Mouse (Mus musculus) G1E (cell line): ENCODE measurements around the gene Gm9821. TPM values are rescaled to one million over a fixed set of nuclear protein-coding genes. Genes with fewer than 3 reads are reported as not detected.
A peak's percentile ranks its signal among the peaks of the same experiment; 100 is the strongest.

Experiments
- ATAC-seq: 2 replicates; pipeline ENCODE4 v1.8.0; 2016; ENCODE audit warnings: mild to moderate bottlenecking; ENCODE audit not compliant: insufficient number of reproducible peaks, poor library complexity, low FRiP score, severe bottlenecking; ENCODE audit errors: extremely low read depth
- DNase-seq: peaks from one replicate; pipeline ENCODE4 v3.0.0; 2012; ENCODE audit warnings: low spot score
- H3K27me3 ChIP-seq: 2 replicates; pipeline ENCODE4 v1.6.1; 2012; ENCODE audit warnings: mild to moderate bottlenecking, low read length, inconsistent platforms; ENCODE audit not compliant: insufficient read depth
- H3K36me3 ChIP-seq: replicated peaks from 2 replicates; pipeline ENCODE3; 2012; ENCODE audit warnings: mild to moderate bottlenecking, inconsistent platforms
- H3K4me1 ChIP-seq: 2 replicates; pipeline ENCODE4 v1.6.1; 2012; ENCODE audit warnings: low read depth, low read length, inconsistent platforms, mixed read lengths; ENCODE audit not compliant: insufficient read depth
- H3K4me3 ChIP-seq: 2 replicates; pipeline ENCODE4 v1.5.1; 2012; ENCODE audit warnings: low read depth, mild to moderate bottlenecking, inconsistent platforms, low read length, moderate library complexity, mixed read lengths
- H3K9me3 ChIP-seq: replicated peaks from 2 replicates; pipeline ENCODE4 v1.6.1; 2012; ENCODE audit warnings: inconsistent platforms
- CTCF ChIP-seq: IDR thresholded peaks from 2 replicates; pipeline ENCODE4 v1.5.1; 2012; ENCODE audit warnings: low read depth, low read length, inconsistent platforms, mixed read lengths
- GATA1 ChIP-seq: IDR thresholded peaks from 2 replicates; pipeline ENCODE4 v1.6.1; 2012; ENCODE audit warnings: borderline replicate concordance, low read length, inconsistent platforms, mixed read lengths
- GATA2 ChIP-seq: IDR thresholded peaks from 2 replicates; pipeline ENCODE4 v1.6.1; 2012; ENCODE audit warnings: low read depth, low read length, inconsistent platforms, borderline replicate concordance
- POLR2AphosphoS5 ChIP-seq: IDR thresholded peaks from 2 replicates; pipeline ENCODE4 v1.6.1; 2012; ENCODE audit warnings: low read depth, low read length, inconsistent platforms; ENCODE audit not compliant: insufficient replicate concordance
- TAL1 ChIP-seq: conservative IDR thresholded peaks from 2 replicates; pipeline ENCODE4 v1.6.1; 2012; ENCODE audit warnings: low read depth, low read length, inconsistent platforms, mixed read lengths
- polyA plus RNA-seq: library from polyadenylated mRNA; stranded (reverse); fragments of >175 nt; gene quantifications from 2 replicates; pipeline ENCODE4 v1.2.3, GENCODE M21; 2012
- total RNA-seq, 2 experiments: library from RNA; stranded (forward) in 1 of 2; stranded (reverse) in 1 of 2; fragments of 200-1000 nt in 1 of 2; fragments of >200 nt in 1 of 2; fragmentation: Nextera tagmentation in 1 of 2; gene quantifications; 2 replicates each; pipeline ENCODE4 v1.2.3; 2014 to 2017

Gm9821 gene
- total and polyA plus RNA-seq, 3 experiments = 0.10 to 1.6 TPM; not detected in 1

- DNase-seq (no peak), ATAC-seq (no peak)
- H3K27me3 ChIP-seq = peaks cover 24% of the 10 kb centered on the region; the same call in 1 of the 2 replicates
- peaks cover 30% of the 10 kb centered on the region for H3K9me3 ChIP-seq
- H3K36me3 ChIP-seq = peaks cover 43% of the 10 kb centered on the region
- H3K4me3 ChIP-seq = no peak overlapping the region
- TF ChIP-seq POLR2AphosphoS5 (no peak), CTCF (no peak), TAL1 (no peak), GATA1 (no peak), GATA2 (no peak)
- H3K4me1 ChIP-seq = peaks cover 4% of the 10 kb centered on the region; the same call in 1 of the 2 replicates
Observed at GRCm38 (mm10) chr2:91920130-91920529, 25.4 kb upstream of the Gm9821 start.

GRCm38 (mm10) chr2:91921181-91921789, 24.2 kb upstream of the Gm9821 start:
- H3K36me3 ChIP-seq = peaks cover 31% of the 10 kb centered on the region
- no peak overlapping the region for H3K4me3 ChIP-seq
- H3K9me3 ChIP-seq = peaks cover 30% of the 10 kb centered on the region
- H3K4me1 ChIP-seq = peaks cover 5% of the 10 kb centered on the region
- TF ChIP-seq POLR2AphosphoS5 (no peak), GATA2 (no peak), GATA1 (no peak)
- ATAC-seq = no peak
- DNase-seq = peak; percentile 47
- H3K27me3 ChIP-seq = peaks cover 35% of the 10 kb centered on the region

- H3K27me3 ChIP-seq = peaks cover 37% of the 10 kb centered on the region
- H3K9me3 ChIP-seq = peaks cover 30% of the 10 kb centered on the region
- no peak overlapping the region for H3K4me3 ChIP-seq
- H3K36me3 ChIP-seq = peaks cover 25% of the 10 kb centered on the region
- peaks cover 4% of the 10 kb centered on the region; the same call in 1 of the 2 replicates for H3K4me1 ChIP-seq
- no peak for TF ChIP-seq POLR2AphosphoS5
- TF ChIP-seq GATA2 = no peak
- no peak for TF ChIP-seq GATA1
- no peak for TF ChIP-seq TAL1
- TF ChIP-seq CTCF = no peak
- DNase-seq = no peak
- ATAC-seq = no peak
Observed at GRCm38 (mm10) chr2:91921790-91922570, 23.5 kb upstream of the Gm9821 start.

GRCm38 (mm10) chr2:91922586-91923414, 22.7 kb upstream of the Gm9821 start:
- Histone ChIP-seq H3K36me3 (peaks cover 16% of the 10 kb centered on the region), H3K4me1 (peaks cover 12% of the 10 kb centered on the region), H3K27me3 (peaks cover 43% of the 10 kb centered on the region), H3K4me3 (no peak overlapping the region), H3K9me3 (peaks cover 30% of the 10 kb centered on the region)
- DNase-seq (peak; percentile 3), ATAC-seq (no peak)
- no peak for TF ChIP-seq TAL1
- TF ChIP-seq POLR2AphosphoS5 = no peak
- TF ChIP-seq GATA2 = no peak
- TF ChIP-seq CTCF = no peak
- TF ChIP-seq GATA1 = no peak

GRCm38 (mm10) chr2:91923415-91924337, 21.8 kb upstream of the Gm9821 start:
- Histone ChIP-seq H3K9me3 (peaks cover 30% of the 10 kb centered on the region), H3K36me3 (peaks cover 8% of the 10 kb centered on the region), H3K4me3 (peak overlapping the region; percentile 46; the same call in 1 of the 2 replicates), H3K4me1 (peaks cover 20% of the 10 kb centered on the region), H3K27me3 (peaks cover 51% of the 10 kb centered on the region)
- DNase-seq = no peak
- TF ChIP-seq POLR2AphosphoS5 (no peak), TAL1 (no peak), CTCF (no peak), GATA1 (no peak), GATA2 (no peak)
- ATAC-seq = no peak
